Comparison of ENCODE assay signal across 30 mouse cellular contexts in the genomic region with DNA sequence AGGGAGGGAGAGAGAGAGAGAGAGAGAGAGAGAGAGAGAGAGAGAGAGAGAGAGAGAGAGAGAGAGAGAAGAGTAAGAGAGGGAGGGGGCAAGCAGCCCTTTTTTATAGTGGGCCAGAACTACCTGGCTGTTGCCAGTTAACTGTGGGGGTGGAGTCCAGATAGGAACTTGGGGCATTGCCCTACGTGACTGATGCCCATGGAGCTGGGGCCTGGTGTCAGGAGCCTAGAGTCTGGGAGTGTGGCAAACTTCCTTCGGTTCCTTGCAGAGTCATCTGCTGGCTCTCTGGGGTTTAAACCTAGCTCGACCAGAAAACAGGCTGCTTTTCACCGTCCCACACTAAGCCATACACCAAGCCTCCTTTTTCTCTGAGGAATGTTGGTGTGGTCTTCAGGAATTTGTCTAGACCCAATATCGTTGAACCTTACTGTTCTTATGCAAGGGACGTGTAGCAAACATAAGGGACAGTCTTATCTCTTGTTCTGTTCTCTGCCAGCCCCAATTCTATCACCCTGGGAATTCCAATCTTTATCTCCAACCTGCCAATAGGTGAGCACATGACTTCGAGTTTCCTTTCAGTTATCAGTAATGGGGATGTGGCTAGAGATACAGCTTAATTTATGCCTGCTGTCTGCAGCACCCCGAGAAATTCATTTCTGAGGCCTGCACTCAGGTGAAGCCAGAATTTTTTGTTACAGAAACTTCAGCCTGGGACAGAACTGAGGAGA. TPM values are rescaled to one million over a fixed set of nuclear protein-coding genes. Genes with fewer than 3 reads are reported as not detected.
DNase-seq lines count a peak whose midpoint lies in the region; ATAC-seq and TF ChIP-seq lines count a peak whose summit lies in the region.
"Had no signal": no experiment of that assay in that cellular context is flagged by ENCODE, and none has a peak within 500 bp of the region (broad histone marks: within the 10 kb centered on the region; RNA-seq: fewer than 3 reads in every experiment).

No protein-coding gene starts in this region.

- no peak overlapping the region for H3K9ac ChIP-seq in liver, embryonic 13.5 days
- H3K9ac ChIP-seq in intestine, postnatal 0 days (ENCODE audit: low read depth, low read length), result no peak overlapping the region
- H3K9ac ChIP-seq: embryonic facial prominence, embryonic 15.5 days; forebrain, embryonic 13.5 days; hindbrain, embryonic 12.5 days had no signal

- H3K4me1 ChIP-seq in liver, embryonic 13.5 days (replicated peaks), result peaks cover 15% of the 10 kb centered on the region
- peaks cover 59% of the 10 kb centered on the region for H3K4me1 ChIP-seq in G1E (ENCODE audit: insufficient read depth, low read depth, low read length)
- no peaks in the 10 kb centered on the region for H3K4me1 ChIP-seq in intestine, postnatal 0 days (replicated peaks; ENCODE audit: control insufficient read depth, insufficient read depth, low read length)
- H3K4me1 ChIP-seq: embryonic facial prominence, embryonic 15.5 days; forebrain, embryonic 13.5 days; hindbrain, embryonic 12.5 days had no signal

- no peak for TF ChIP-seq CTCF in G1E (IDR thresholded peaks at IDR 0.05; ENCODE audit: low read depth, low read length)
- no peak for TF ChIP-seq CTCF in intestine, postnatal 0 days (IDR thresholded peaks at IDR 0.05; ENCODE audit: low read depth)

- DNase-seq in liver, embryonic 13.5 days, result no peak
- no peak for DNase-seq in liver
- DNase-seq in G1E (ENCODE audit: low spot score), result peak; percentile 40
- DNase-seq in ZHBTc4 (ENCODE audit: low read depth, low spot score), result peak; percentile 56
- DNase-seq in heart, adult 18-20 months, result no peak
- DNase-seq in embryo, embryonic 10.5 days (ENCODE audit: low spot score), result no peak
- DNase-seq in layer of hippocampus, postnatal 25 days (ENCODE audit: extremely low spot score in 1 of 2, low spot score in 1 of 2), result no peak
- DNase-seq: adrenal gland, postnatal 14 days; cerebellum, adult 18-20 months; cerebellum, postnatal 14 days; gastrocnemius, postnatal 14 days; heart, adult 11 months; heart, postnatal 36 days; kidney, adult 18-20 months; kidney, postnatal 4 days; layer of hippocampus, postnatal 36 days; lung, adult 18-20 months; midbrain, embryonic 14.5 days; right cerebral cortex, postnatal 25 days; thymus, adult 2 months; thymus, postnatal 36 days had no signal

- WGBS in liver, embryonic 13.5 days (ENCODE audit: insufficient replicate concordance), result 30% methylated on average over 8 of the region's 8 CpGs
- WGBS in intestine, postnatal 0 days, result 30% methylated on average over 8 of the region's 8 CpGs

- no peaks in the 10 kb centered on the region for H3K9me3 ChIP-seq in liver, embryonic 13.5 days (replicated peaks)
- H3K9me3 ChIP-seq in G1E (replicated peaks), result no peaks in the 10 kb centered on the region
- H3K9me3 ChIP-seq in intestine, postnatal 0 days (ENCODE audit: control insufficient read depth), result no peaks in the 10 kb centered on the region
- H3K9me3 ChIP-seq: embryonic facial prominence, embryonic 10.5 days; embryonic facial prominence, embryonic 15.5 days; forebrain, embryonic 13.5 days; hindbrain, embryonic 12.5 days had no signal

- no peak overlapping the region for H3K4me3 ChIP-seq in liver, embryonic 13.5 days (replicated peaks)
- H3K4me3 ChIP-seq in G1E (ENCODE audit: low read depth, low read length), result peak overlapping the region; percentile 6; the same call in 1 of the 2 replicates
- H3K4me3 ChIP-seq in intestine, postnatal 0 days (ENCODE audit: low read depth, low read length), result no peak overlapping the region
- H3K4me3 ChIP-seq: embryonic facial prominence, embryonic 10.5 days; embryonic facial prominence, embryonic 15.5 days; forebrain, embryonic 13.5 days; hindbrain, embryonic 12.5 days had no signal

- ATAC-seq in liver, embryonic 13.5 days (ENCODE audit: low read depth), result peak; percentile 22; the same call in 1 of the 2 replicates
- peak; percentile 68 for ATAC-seq in G1E (ENCODE audit: extremely low read depth, insufficient number of reproducible peaks, low FRiP score, poor library complexity, severe bottlenecking)
- 0 out of 2 replicates have a peak, but pooled peaks have one; percentile 16 for ATAC-seq in intestine, postnatal 0 days
- ATAC-seq: CD4-positive, CD25-positive, alpha-beta regulatory T cell, adult 4 months; forebrain, embryonic 13.5 days; lung, postnatal 0 days had no signal

- H3K27me3 ChIP-seq in liver, embryonic 13.5 days, result no peaks in the 10 kb centered on the region
- no peaks in the 10 kb centered on the region for H3K27me3 ChIP-seq in G1E (ENCODE audit: insufficient read depth, low read length)
- H3K27me3 ChIP-seq in intestine, postnatal 0 days (replicated peaks; ENCODE audit: control insufficient read depth, insufficient read depth, low read length), result no peaks in the 10 kb centered on the region
- H3K27me3 ChIP-seq: embryonic facial prominence, embryonic 15.5 days; forebrain, embryonic 13.5 days; hindbrain, embryonic 12.5 days had no signal

- no peaks in the 10 kb centered on the region for H3K36me3 ChIP-seq in liver, embryonic 13.5 days
- no peaks in the 10 kb centered on the region for H3K36me3 ChIP-seq in G1E (replicated peaks)
- H3K36me3 ChIP-seq in intestine, postnatal 0 days (ENCODE audit: control insufficient read depth, insufficient read depth), result no peaks in the 10 kb centered on the region
- H3K36me3 ChIP-seq: embryonic facial prominence, embryonic 10.5 days; embryonic facial prominence, embryonic 15.5 days; hindbrain, embryonic 12.5 days had no signal

- H3K4me2 ChIP-seq in liver, embryonic 13.5 days, result no peak overlapping the region
- H3K4me2 ChIP-seq in intestine, postnatal 0 days (replicated peaks; ENCODE audit: low read depth), result no peak overlapping the region
- H3K4me2 ChIP-seq: embryonic facial prominence, embryonic 15.5 days; forebrain, embryonic 13.5 days; heart, embryonic 11.5 days; hindbrain, embryonic 12.5 days had no signal

- H3K27ac ChIP-seq in liver, embryonic 13.5 days, result no peak overlapping the region
- H3K27ac ChIP-seq in intestine, postnatal 0 days (ENCODE audit: low read depth, low read length), result no peak overlapping the region
- H3K27ac ChIP-seq: embryonic facial prominence, embryonic 10.5 days; embryonic facial prominence, embryonic 15.5 days; forebrain, embryonic 13.5 days; hindbrain, embryonic 12.5 days; macrophage had no signal

RNA-seq across cellular contexts. Expression of a gene that starts 5.2 kb away (rescaled TPM):
- 38.0 and 57.2 TPM in 2 replicates for polyA plus RNA-seq in liver, embryonic 13.5 days (2015; fragmentation: Nextera tagmentation; extraction: Ambion mirVana)
- 400 and 537 TPM in 2 replicates for total RNA-seq in G1E (2014; fragmentation: Nextera tagmentation)
- 168 and 207 TPM in 2 replicates for total RNA-seq in G1E (2017)
- 18.8 and 20.9 TPM in 2 replicates for polyA plus RNA-seq in G1E (2012)
- 59.5 and 59.6 TPM in 2 replicates for polyA plus RNA-seq in intestine, postnatal 0 days (2015; fragmentation: Nextera tagmentation; extraction: Ambion mirVana)
- 100 to 1,000 TPM in 1 of 2 experiments, 10 to 100 TPM in 1; 97.1 to 101 TPM for total RNA-seq in heart, adult 18-20 months (2021)
- 100 to 1,000 TPM; 186 to 217 TPM for total RNA-seq in layer of hippocampus, postnatal 25 days (2021)

RNA-seq across cellular contexts. Expression of a gene that starts 50.7 kb away (rescaled TPM):
- 13.5 and 20.8 TPM in 2 replicates for polyA plus RNA-seq in liver, embryonic 13.5 days (2015; fragmentation: Nextera tagmentation; extraction: Ambion mirVana)
- total RNA-seq in G1E (2014; fragmentation: Nextera tagmentation), result 58.4 and 66.1 TPM in 2 replicates
- total RNA-seq in G1E (2017), result 79.5 and 84.2 TPM in 2 replicates
- polyA plus RNA-seq in G1E (2012), result 9.6 and 10.3 TPM in 2 replicates
- polyA plus RNA-seq in intestine, postnatal 0 days (2015; fragmentation: Nextera tagmentation; extraction: Ambion mirVana), result 40.4 and 41.3 TPM in 2 replicates
- 10 to 100 TPM; 11.7 to 18.7 TPM for total RNA-seq in heart, adult 18-20 months (2021)
- total RNA-seq in layer of hippocampus, postnatal 25 days (2021), result 10 to 100 TPM; 14.8 to 17.0 TPM

Comparison
In these comparisons a context has a peak if more than half of its experiments do, and no peak if none do; other contexts are left out.
1. ATAC-seq: peak in every context shown above with its lines; median percentile 68 in G1E; 22 in liver, embryonic 13.5 days; 16 in intestine, postnatal 0 days.
2. DNase-seq: peak in G1E (single experiment) and ZHBTc4 (single experiment); none in liver, embryonic 13.5 days (single experiment), liver (single experiment), heart, adult 18-20 months (0 of 2), embryo, embryonic 10.5 days (single experiment) and layer of hippocampus, postnatal 25 days (0 of 2).